Mouse (Mus musculus): Measurements from ENCODE around the gene Prr5. TPM values are rescaled to one million over a fixed set of nuclear protein-coding genes. Genes with fewer than 3 reads are reported as not detected.
"Not testable (repeated sequence)": the region's sequence is repeated elsewhere in the genome, so short reads cannot be mapped to it uniquely, and the experiment has no call there.

The Prr5 gene
- polyA plus RNA-seq, 1 experiment from 2014 or later: 20.3 TPM

DNA sequence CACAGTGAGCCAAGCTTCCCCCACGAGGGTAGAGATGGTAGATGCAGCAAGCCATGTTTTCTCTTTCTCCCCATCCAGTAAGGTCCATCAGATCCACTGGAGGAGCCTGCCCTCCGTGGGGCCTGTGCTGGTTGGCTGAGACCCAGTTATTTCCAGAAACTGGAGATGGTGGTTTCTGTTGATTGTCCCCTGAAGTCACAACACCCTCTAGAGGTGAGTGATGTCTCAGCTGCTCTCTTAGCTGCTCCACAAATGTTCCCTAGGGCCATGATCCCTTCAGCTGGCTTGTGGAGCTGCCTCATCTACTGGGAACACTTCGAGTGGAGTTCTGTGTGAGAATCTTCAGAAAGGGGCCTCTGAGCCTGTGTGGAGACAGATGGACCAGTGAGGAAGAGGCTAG lies 49.4 kb downstream of the Prr5 start:
- H3K4me3 ChIP-seq (ENCODE audit: low read depth, low read length): no peak overlapping the region
- no peak overlapping the region for H3K4me2 ChIP-seq (replicated peaks; ENCODE audit: low read depth)
- H3K27me3 ChIP-seq (ENCODE audit: control insufficient read depth, insufficient read depth, low read length): no peaks in the 10 kb centered on the region
- H3K36me3 ChIP-seq (ENCODE audit: control insufficient read depth, insufficient read depth, low read length): no peaks in the 10 kb centered on the region
- 62% methylated on average over 3 of the region's 3 CpGs for WGBS
- DNase-seq (ENCODE audit: low spot score) (no peak), ATAC-seq (ENCODE audit: low FRiP score, low TSS enrichment) (no peak)
- peak; percentile 29; the same call in 1 of the 2 replicates for TF ChIP-seq CTCF (IDR thresholded peaks at IDR 0.05; ENCODE audit: low read depth)
- no peak for TF ChIP-seq EP300 (optimal IDR thresholded peaks at IDR 0.05)
- no peaks in the 10 kb centered on the region for H3K9me3 ChIP-seq (ENCODE audit: control insufficient read depth, low read length)
- H3K9ac ChIP-seq (ENCODE audit: low read length): no peak overlapping the region
- peaks cover 4% of the 10 kb centered on the region; the same call in 1 of the 2 replicates for H3K4me1 ChIP-seq (replicated peaks; ENCODE audit: control insufficient read depth, insufficient read depth)
- no peak overlapping the region for H3K27ac ChIP-seq (replicated peaks)

DNA sequence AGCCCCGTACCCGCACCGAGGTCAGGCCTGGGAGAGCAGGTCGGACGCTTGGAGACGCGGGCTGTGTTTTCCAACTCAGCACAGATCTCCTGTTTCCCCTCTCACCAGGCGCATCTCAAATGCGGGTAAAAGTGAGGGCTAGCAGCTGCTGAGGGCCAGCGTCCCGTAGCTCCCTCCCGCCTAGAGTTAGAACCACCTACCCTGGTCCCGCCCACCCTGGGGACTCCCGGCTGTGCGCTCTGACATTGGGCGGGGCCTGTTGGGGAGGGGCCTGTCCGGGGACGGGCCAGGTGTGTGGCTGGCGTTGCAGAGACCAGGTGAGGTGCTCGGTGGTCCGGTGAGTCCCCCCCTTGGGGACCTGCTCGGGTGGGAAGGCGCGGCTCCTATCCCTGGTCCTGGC lies 50.4 kb downstream of the Prr5 start, which contains the start of gene Arhgap8:
Gene Arhgap8 (plus strand): TSS at position 262 of the 400 bp plus-strand sequence.
- no peaks in the 10 kb centered on the region for H3K36me3 ChIP-seq (ENCODE audit: control insufficient read depth, insufficient read depth, low read length)
- WGBS: 3% methylated on average over 24 of the region's 24 CpGs
- TF ChIP-seq CTCF (IDR thresholded peaks at IDR 0.05; ENCODE audit: low read depth) (no peak), EP300 (optimal IDR thresholded peaks at IDR 0.05) (no peak)
- H3K9ac ChIP-seq (ENCODE audit: low read length): peak within 1 kb of the TSS; percentile 72
- no peaks in the 10 kb centered on the region for H3K27me3 ChIP-seq (ENCODE audit: control insufficient read depth, insufficient read depth, low read length)
- peak within 1 kb of the TSS; percentile 67 for H3K27ac ChIP-seq (replicated peaks)
- H3K4me2 ChIP-seq (replicated peaks; ENCODE audit: low read depth): peak within 1 kb of the TSS; percentile 98
- 0 out of 2 replicates have a peak, but pooled peaks cover 4% of the 10 kb centered on the region for H3K4me1 ChIP-seq (replicated peaks; ENCODE audit: control insufficient read depth, insufficient read depth)
- peak; percentile 93 for DNase-seq (ENCODE audit: low spot score)
- peak within 1 kb of the TSS; percentile 54 for H3K4me3 ChIP-seq (ENCODE audit: low read depth, low read length)
- no peaks in the 10 kb centered on the region for H3K9me3 ChIP-seq (ENCODE audit: control insufficient read depth, low read length)
- ATAC-seq (ENCODE audit: low FRiP score, low TSS enrichment): peak; percentile 87

DNA sequence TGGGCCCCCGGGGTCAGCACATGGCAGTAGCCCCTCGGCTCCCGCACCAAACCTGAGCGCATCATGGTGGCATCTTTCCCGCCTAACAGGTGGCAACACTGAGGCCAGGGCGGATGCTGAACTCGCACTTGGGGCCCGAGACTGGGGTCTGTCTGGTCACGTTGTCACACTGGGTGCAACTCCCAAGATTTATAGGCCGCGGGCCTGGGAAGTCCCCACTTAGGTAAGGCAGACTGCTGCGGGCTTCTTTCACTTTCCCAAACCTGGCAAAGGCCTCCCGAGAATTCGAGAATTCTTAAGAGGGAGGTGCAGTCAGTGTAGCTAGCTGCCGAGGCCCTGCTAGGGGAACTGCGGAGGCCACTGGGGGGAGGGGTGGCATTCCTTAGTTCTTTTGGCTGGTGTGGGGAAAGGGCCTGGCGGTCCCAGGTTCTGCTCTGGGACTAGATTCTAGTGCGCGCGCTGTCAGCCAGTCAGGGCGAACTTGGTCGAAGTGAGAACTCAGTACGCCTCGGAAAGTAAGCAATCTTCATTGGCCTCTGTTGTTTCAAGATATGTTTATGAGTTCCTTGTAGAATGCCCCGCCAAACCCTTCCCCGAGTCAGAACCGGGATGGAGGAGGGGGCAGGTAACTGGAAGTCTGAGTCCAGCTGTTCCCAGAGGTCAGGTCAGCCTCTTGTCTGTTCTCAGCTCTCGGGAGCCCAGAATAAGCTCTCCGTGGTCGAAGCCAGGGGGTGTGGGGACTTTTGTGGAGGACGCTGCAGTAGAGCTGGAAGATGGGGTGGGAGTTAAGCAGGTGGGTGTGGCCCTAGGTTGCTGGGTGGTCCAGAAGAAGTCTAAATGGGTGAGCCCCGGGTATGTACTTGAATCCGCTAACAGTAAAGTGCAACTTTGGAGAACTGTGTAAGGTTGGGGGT lies 51.1 kb downstream of the Prr5 start:
- H3K9ac ChIP-seq (ENCODE audit: low read length): peak overlapping the region; percentile 72
- H3K27me3 ChIP-seq (ENCODE audit: control insufficient read depth, insufficient read depth, low read length): no peaks in the 10 kb centered on the region
- ATAC-seq (ENCODE audit: low FRiP score, low TSS enrichment): peak; percentile 38; the same call in 1 of the 2 replicates
- H3K36me3 ChIP-seq (ENCODE audit: control insufficient read depth, insufficient read depth, low read length): no peaks in the 10 kb centered on the region
- H3K4me1 ChIP-seq (replicated peaks; ENCODE audit: control insufficient read depth, insufficient read depth): 0 out of 2 replicates have a peak, but pooled peaks cover 4% of the 10 kb centered on the region
- H3K9me3 ChIP-seq (ENCODE audit: control insufficient read depth, low read length): no peaks in the 10 kb centered on the region
- TF ChIP-seq EP300 (optimal IDR thresholded peaks at IDR 0.05): no peak
- no peak for TF ChIP-seq CTCF (IDR thresholded peaks at IDR 0.05; ENCODE audit: low read depth)
- peak overlapping the region; percentile 54 for H3K4me3 ChIP-seq (ENCODE audit: low read depth, low read length)
- peak overlapping the region; percentile 67 for H3K27ac ChIP-seq (replicated peaks)
- WGBS: 5% methylated on average over 33 of the region's 33 CpGs
- H3K4me2 ChIP-seq (replicated peaks; ENCODE audit: low read depth): peak overlapping the region; percentile 98
- peak; percentile 62 for DNase-seq (ENCODE audit: low spot score)

DNA sequence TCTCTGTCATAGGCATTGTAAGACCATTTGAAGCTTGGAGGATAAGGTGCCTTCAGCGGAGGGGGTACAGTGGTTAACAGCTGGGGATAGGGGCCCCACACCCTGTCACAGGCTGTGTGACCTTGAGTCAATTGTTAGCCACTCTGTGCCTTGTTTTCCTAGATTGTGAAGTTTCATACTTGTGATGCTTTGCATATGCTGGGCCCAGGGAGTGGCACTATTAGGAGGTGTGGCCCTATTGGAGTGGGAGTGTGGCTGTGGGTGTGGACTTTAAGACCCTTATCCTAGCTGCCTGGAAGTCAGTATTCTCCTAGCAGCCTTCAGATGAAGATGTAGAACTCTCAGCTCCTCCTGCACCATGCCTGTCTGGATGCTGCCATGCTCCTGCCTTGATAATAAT lies 54.2 kb downstream of the Prr5 start:
- not testable (repeated sequence) for H3K4me1 ChIP-seq (replicated peaks; ENCODE audit: control insufficient read depth, insufficient read depth); H3K9ac ChIP-seq (ENCODE audit: low read length); H3K4me3 ChIP-seq (ENCODE audit: low read depth, low read length); ATAC-seq (ENCODE audit: low FRiP score, low TSS enrichment); DNase-seq (ENCODE audit: low spot score); H3K27ac ChIP-seq (replicated peaks); H3K36me3 ChIP-seq (ENCODE audit: control insufficient read depth, insufficient read depth, low read length); H3K9me3 ChIP-seq (ENCODE audit: control insufficient read depth, low read length); H3K4me2 ChIP-seq (replicated peaks; ENCODE audit: low read depth); H3K27me3 ChIP-seq (ENCODE audit: control insufficient read depth, insufficient read depth, low read length)
- WGBS: 84% methylated on average over 1 of the region's 1 CpGs

DNA sequence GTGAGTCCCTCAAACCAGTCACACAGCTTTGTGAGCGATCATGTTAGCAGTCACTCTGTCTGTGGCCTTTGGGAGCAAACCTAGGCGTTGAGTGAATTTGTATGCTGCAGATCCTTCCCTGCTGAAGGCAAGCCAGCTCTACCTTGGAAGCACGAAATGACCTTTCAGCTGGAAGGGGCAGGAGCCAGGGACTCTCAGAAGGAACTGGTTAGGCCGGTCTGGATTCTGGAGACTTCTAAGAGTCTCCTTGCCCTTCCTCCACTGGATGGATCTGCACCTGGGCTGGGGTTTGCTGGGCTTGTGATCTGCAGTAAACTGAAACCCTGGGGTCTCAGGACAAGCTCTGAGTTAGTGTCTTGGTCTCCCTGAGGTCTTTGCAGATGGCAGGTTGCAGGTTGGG lies 54.8 kb downstream of the Prr5 start:
- DNase-seq (ENCODE audit: low spot score): peak; percentile 73
- 27% methylated on average over 4 of the region's 4 CpGs for WGBS
- Histone ChIP-seq H3K4me3 (ENCODE audit: low read depth, low read length) (no peak overlapping the region), H3K9ac (ENCODE audit: low read length) (no peak overlapping the region), H3K9me3 (ENCODE audit: control insufficient read depth, low read length) (no peaks in the 10 kb centered on the region), H3K27ac (replicated peaks) (0 out of 2 replicates have a peak overlapping the region, but pooled peaks have one; percentile 1), H3K4me2 (replicated peaks; ENCODE audit: low read depth) (no peak overlapping the region), H3K36me3 (ENCODE audit: control insufficient read depth, insufficient read depth, low read length) (no peaks in the 10 kb centered on the region), H3K27me3 (ENCODE audit: control insufficient read depth, insufficient read depth, low read length) (no peaks in the 10 kb centered on the region), H3K4me1 (replicated peaks; ENCODE audit: control insufficient read depth, insufficient read depth) (peaks cover 7% of the 10 kb centered on the region; the same call in 1 of the 2 replicates)
- TF ChIP-seq CTCF (IDR thresholded peaks at IDR 0.05; ENCODE audit: low read depth) (no peak), EP300 (optimal IDR thresholded peaks at IDR 0.05) (no peak)
- peak; percentile 47 for ATAC-seq (ENCODE audit: low FRiP score, low TSS enrichment)

DNA sequence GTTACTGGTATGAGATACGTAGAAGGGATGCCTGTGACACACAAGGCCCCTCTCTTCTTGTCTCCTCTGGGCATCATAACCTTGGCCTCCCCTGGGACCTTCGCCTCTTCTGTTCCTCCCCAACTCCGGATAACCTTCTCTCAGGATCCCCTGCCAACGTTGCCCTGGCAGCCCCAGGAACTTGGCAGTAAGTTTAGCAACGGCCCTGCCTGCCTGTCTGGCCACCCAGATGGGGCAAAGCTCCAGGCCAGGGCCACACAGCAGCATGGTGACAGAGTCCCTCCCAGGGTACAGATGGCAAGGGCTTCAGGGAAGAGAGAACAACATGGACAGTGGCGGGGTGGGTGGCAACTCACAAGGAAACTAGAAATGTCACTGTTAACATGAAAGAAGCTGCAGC lies 60.3 kb downstream of the Prr5 start:
- H3K9ac ChIP-seq (ENCODE audit: low read length): no peak overlapping the region
- ATAC-seq (ENCODE audit: low FRiP score, low TSS enrichment) (no peak), DNase-seq (ENCODE audit: low spot score) (no peak)
- 87% methylated on average over 6 of the region's 6 CpGs for WGBS
- H3K27ac ChIP-seq (replicated peaks): no peak overlapping the region
- TF ChIP-seq CTCF (IDR thresholded peaks at IDR 0.05; ENCODE audit: low read depth): no peak
- no peak for TF ChIP-seq EP300 (optimal IDR thresholded peaks at IDR 0.05)
- H3K36me3 ChIP-seq (ENCODE audit: control insufficient read depth, insufficient read depth, low read length): no peaks in the 10 kb centered on the region
- no peak overlapping the region for H3K4me3 ChIP-seq (ENCODE audit: low read depth, low read length)
- H3K9me3 ChIP-seq (ENCODE audit: control insufficient read depth, low read length): no peaks in the 10 kb centered on the region
- peaks cover 3% of the 10 kb centered on the region; the same call in 1 of the 2 replicates for H3K4me1 ChIP-seq (replicated peaks; ENCODE audit: control insufficient read depth, insufficient read depth)
- H3K4me2 ChIP-seq (replicated peaks; ENCODE audit: low read depth): no peak overlapping the region
- no peaks in the 10 kb centered on the region for H3K27me3 ChIP-seq (ENCODE audit: control insufficient read depth, insufficient read depth, low read length)
